Comparison of ENCODE assay signal across 8 mouse cellular contexts in the genomic region with DNA sequence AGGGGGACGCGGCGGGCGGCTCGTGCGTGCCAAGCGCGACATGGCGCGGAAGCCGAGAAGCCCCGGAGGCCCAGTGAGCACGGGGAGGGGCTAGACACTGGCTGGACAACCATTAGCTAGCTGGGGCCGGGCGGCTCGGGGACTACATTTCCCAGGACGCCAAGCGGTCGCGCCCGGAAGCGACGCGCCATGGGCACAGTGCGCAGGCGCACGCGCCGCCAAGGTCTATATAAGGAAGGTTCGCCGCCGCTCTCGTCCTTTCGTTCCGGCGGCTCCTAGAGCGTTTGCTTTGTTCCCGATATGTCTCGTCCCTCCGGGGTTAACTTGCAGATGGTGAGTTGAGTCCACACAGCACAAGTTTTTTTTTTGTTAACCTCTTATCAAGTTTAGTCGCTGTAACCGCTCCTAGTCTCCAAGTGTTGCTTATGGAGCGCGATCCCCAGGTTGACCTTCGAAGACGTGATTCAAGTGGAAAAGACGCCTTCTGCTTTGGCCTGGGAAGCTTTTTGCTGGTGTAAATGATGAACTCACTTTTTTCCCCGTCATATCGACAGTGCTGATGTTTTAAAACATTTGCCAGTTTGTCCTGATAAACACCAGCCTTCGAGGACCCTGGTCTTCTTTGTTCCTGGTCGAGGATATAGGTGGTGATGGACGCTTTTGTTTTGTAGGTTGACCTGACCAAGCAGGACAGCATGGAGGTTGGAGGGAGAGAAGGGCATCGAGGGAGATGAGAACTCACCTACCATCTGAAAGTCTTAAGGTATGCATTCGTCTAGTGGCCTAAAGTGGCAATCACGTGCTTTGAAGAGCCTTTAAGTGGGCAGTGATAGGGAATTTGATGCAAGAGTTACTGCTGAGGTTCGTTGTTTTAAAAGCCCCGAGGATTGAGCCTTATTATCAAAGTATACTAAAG. TPM values are rescaled to one million over a fixed set of nuclear protein-coding genes. Genes with fewer than 3 reads are reported as not detected.
DNase-seq lines count a peak whose midpoint lies in the region; ATAC-seq lines count a peak whose summit lies in the region.

A gene (minus strand): TSS at position 51 of the 916 bp plus-strand sequence.

- peak within 1 kb of the TSS; percentile 97 for H3K4me3 ChIP-seq in megakaryocyte, embryonic 14.5 days (replicated peaks)

- peak; percentile 98 for DNase-seq in ZHBTc4 (ENCODE audit: low read depth, low spot score)
- DNase-seq in gastrocnemius, adult 8-10 months (ENCODE audit: low spot score in 2 of 2), result peak; percentile 92 to 95
- peak; percentile 68 for DNase-seq in hindlimb bud, embryonic 11.5 days (ENCODE audit: extremely low spot score, low read depth, low spot score)
- peak; percentile 96 to 97 for DNase-seq in left cerebral cortex, adult 8-10 months (ENCODE audit: low spot score in 2 of 2)
- DNase-seq in right cerebral cortex, postnatal 10 days (ENCODE audit: low spot score in 2 of 2), result peak; percentile 97 to 98
- DNase-seq in urinary bladder, postnatal 25 days (ENCODE audit: low spot score), result peak; percentile 99

- no peaks in the 10 kb centered on the region for H3K9me3 ChIP-seq in megakaryocyte, embryonic 14.5 days

- H3K27me3 ChIP-seq in megakaryocyte, embryonic 14.5 days (replicated peaks), result no peaks in the 10 kb centered on the region

- peak; percentile 71 for ATAC-seq in common myeloid progenitor, adult 5-6 weeks (replicated peaks; ENCODE audit: low read depth, poor library complexity, severe bottlenecking)

- peaks cover 72% of the 10 kb centered on the region for H3K4me1 ChIP-seq in megakaryocyte, embryonic 14.5 days

- H3K36me3 ChIP-seq in megakaryocyte, embryonic 14.5 days (replicated peaks; ENCODE audit: low read length), result peaks cover 41% of the 10 kb centered on the region

RNA-seq across cellular contexts. Expression of the gene that starts here (rescaled TPM):
- total RNA-seq in common myeloid progenitor, adult 5-6 weeks (2017), result 15.9 and 18.0 TPM in 2 replicates
- total RNA-seq in gastrocnemius, adult 8-10 months (2022), result 10 to 100 TPM; 26.7 to 32.5 (median 28.5) TPM
- total RNA-seq in left cerebral cortex, adult 8-10 months (2022), result 10 to 100 TPM; 77.1 to 92.1 (median 80.7) TPM
- polyA plus RNA-seq in megakaryocyte, embryonic 14.5 days (2012; ENCODE audit: insufficient read depth, low replicate concordance), result 3.0 and 8.9 TPM in 2 replicates

Comparison
In these comparisons a context has a peak if more than half of its experiments do, and no peak if none do; other contexts are left out.
1. Peak in every context shown above with its lines: DNase-seq, ATAC-seq and H3K4me3 ChIP-seq.